Mouse (Mus musculus) midbrain, embryonic 13.5 days (tissue): ENCODE data around the gene Krtap5-4. TPM values are rescaled to one million over a fixed set of nuclear protein-coding genes. Genes with fewer than 3 reads are reported as not detected.
"Not testable (repeated sequence)": the region's sequence is repeated elsewhere in the genome, so short reads cannot be mapped to it uniquely, and the experiment has no call there.

Source experiments
- ATAC-seq: fragments of 200-750 bp; cut with Nextera tagmentation; 2 replicates; pipeline ENCODE4 v1.8.0; 2017; ENCODE audit warnings: mild to moderate bottlenecking, moderate TSS enrichment, moderate library complexity
- H3K27ac ChIP-seq: fragments of 300-500 bp; sonication (generic); 2 replicates; pipeline ENCODE4 v1.5.1; 2015; ENCODE audit warnings: inconsistent platforms, mild to moderate bottlenecking, moderate library complexity
- H3K27me3 ChIP-seq: fragments of 300-500 bp; sonication (generic); 2 replicates; pipeline ENCODE4 v1.6.1; 2015; ENCODE audit warnings: mild to moderate bottlenecking, inconsistent platforms
- H3K36me3 ChIP-seq: fragments of 300-500 bp; sonication (generic); 2 replicates; pipeline ENCODE4 v1.6.1; 2015; ENCODE audit warnings: mild to moderate bottlenecking, inconsistent platforms
- H3K4me1 ChIP-seq: fragments of 300-500 bp; sonication (generic); replicated peaks from 2 replicates; pipeline ENCODE4 v1.6.1; 2015; ENCODE audit warnings: inconsistent platforms
- H3K4me2 ChIP-seq: fragments of 300-500 bp; sonication (generic); replicated peaks from 2 replicates; pipeline ENCODE4 v1.6.1; 2015; ENCODE audit warnings: moderate library complexity, mild to moderate bottlenecking, inconsistent platforms
- H3K4me3 ChIP-seq: fragments of 300-500 bp; sonication (generic); replicated peaks from 2 replicates; pipeline ENCODE4 v1.5.1; 2015; ENCODE audit warnings: mild to moderate bottlenecking, inconsistent platforms
- H3K9ac ChIP-seq: fragments of 300-500 bp; sonication (generic); replicated peaks from 2 replicates; pipeline ENCODE4 v1.6.1; 2015; ENCODE audit warnings: mild to moderate bottlenecking, inconsistent platforms
- H3K9me3 ChIP-seq: fragments of 300-500 bp; sonication (generic); 2 replicates; pipeline ENCODE4 v1.6.1; 2016; ENCODE audit warnings: mild to moderate bottlenecking, inconsistent platforms
- WGBS: fragments of 180-500 bp; shearing (Covaris S2); methylation state at CpG from one replicate; pipeline ENCODE4 v1.1.7; 2015; 5-methylcytosine and 5-hydroxymethylcytosine counted together
- polyA plus RNA-seq: library from polyadenylated mRNA; unstranded; fragments of >200 nt; fragmentation: Nextera tagmentation; extraction: Ambion mirVana; gene quantifications from 2 replicates; pipeline ENCODE4 v1.2.1, GENCODE M21; 2015

The Krtap5-4 gene
- not detected in 2 replicates for polyA plus RNA-seq

- H3K27ac ChIP-seq, result no peak within 1 kb of the TSS
- 59% methylated on average over 3 of the region's 3 CpGs for WGBS
- no peaks in the 10 kb centered on the region for H3K4me1 ChIP-seq
- no peak for ATAC-seq
- H3K36me3 ChIP-seq, result no peaks in the 10 kb centered on the region
- no peak within 1 kb of the TSS for H3K9ac ChIP-seq
- no peaks in the 10 kb centered on the region for H3K9me3 ChIP-seq
- H3K27me3 ChIP-seq, result no peaks in the 10 kb centered on the region
- no peak within 1 kb of the TSS for H3K4me3 ChIP-seq
- H3K4me2 ChIP-seq, result no peak within 1 kb of the TSS
These were observed at the start of gene Krtap5-4 for GRCm38 (mm10) chr7:142303249-142303648. Krtap5-4 (plus strand) TSS chr7:142303549.

GRCm38 (mm10) chr7:142255517-142255916 is 47.8 kb upstream of the Krtap5-4 start:
- Histone ChIP-seq H3K9me3 (no peaks in the 10 kb centered on the region), H3K27ac (no peak overlapping the region), H3K36me3 (no peaks in the 10 kb centered on the region), H3K27me3 (0 out of 2 replicates have a peak, but pooled peaks cover 2% of the 10 kb centered on the region), H3K4me1 (no peaks in the 10 kb centered on the region), H3K4me3 (no peak overlapping the region), H3K9ac (no peak overlapping the region), H3K4me2 (no peak overlapping the region)
- 0 out of 2 replicates have a peak, but pooled peaks have one; percentile 56 for ATAC-seq
- WGBS, result 0% methylated on average over 2 of the region's 2 CpGs

- not testable (repeated sequence) for H3K27me3 ChIP-seq, H3K4me2 ChIP-seq, ATAC-seq, H3K27ac ChIP-seq, H3K36me3 ChIP-seq, H3K4me1 ChIP-seq, H3K9me3 ChIP-seq, H3K9ac ChIP-seq, H3K4me3 ChIP-seq
- 80% methylated on average over 1 of the region's 1 CpGs for WGBS
These were observed 45.1 kb upstream of the Krtap5-4 start, which contains the start of gene Gm2431 for GRCm38 (mm10) chr7:142258254-142258653. Gm2431 (minus strand) TSS chr7:142258354.

- H3K4me3 ChIP-seq, H3K36me3 ChIP-seq, H3K4me1 ChIP-seq, H3K27ac ChIP-seq, H3K9ac ChIP-seq, H3K4me2 ChIP-seq, ATAC-seq, H3K9me3 ChIP-seq, H3K27me3 ChIP-seq: not testable (repeated sequence)
These were observed 29.1 kb upstream of the Krtap5-4 start, which contains the start of gene Gm4559 for GRCm38 (mm10) chr7:142274263-142274662. Gm4559 (minus strand) TSS chr7:142274363.

GRCm38 (mm10) chr7:142278183-142278582 is 25.2 kb upstream of the Krtap5-4 start:
- peak; percentile 45; the same call in 1 of the 2 replicates for ATAC-seq
- H3K27ac ChIP-seq, result not testable (repeated sequence)

GRCm38 (mm10) chr7:142279291-142279690 is 24.1 kb upstream of the Krtap5-4 start:
- not testable (repeated sequence) for H3K36me3 ChIP-seq, H3K4me3 ChIP-seq, H3K9ac ChIP-seq, H3K4me2 ChIP-seq, H3K27ac ChIP-seq, H3K9me3 ChIP-seq, ATAC-seq
- 72% methylated on average over 1 of the region's 1 CpGs for WGBS
- H3K4me1 ChIP-seq, result peaks cover 11% of the 10 kb centered on the region
- H3K27me3 ChIP-seq, result peaks cover 19% of the 10 kb centered on the region

More at GRCm38 (mm10) chr7:142278183-142278582, 25.2 kb upstream of the Krtap5-4 start:
- H3K9ac ChIP-seq, H3K9me3 ChIP-seq, H3K4me2 ChIP-seq, H3K4me1 ChIP-seq, H3K4me3 ChIP-seq, H3K36me3 ChIP-seq: not testable (repeated sequence)
- peaks cover 15% of the 10 kb centered on the region for H3K27me3 ChIP-seq
- WGBS, result 2% methylated on average over 3 of the region's 3 CpGs

- not testable (repeated sequence) for H3K27ac ChIP-seq, H3K4me2 ChIP-seq, H3K36me3 ChIP-seq, H3K9ac ChIP-seq, H3K4me3 ChIP-seq, H3K9me3 ChIP-seq, ATAC-seq
- WGBS, result 23% methylated on average over 2 of the region's 2 CpGs
- H3K4me1 ChIP-seq, result peaks cover 19% of the 10 kb centered on the region
- peaks cover 19% of the 10 kb centered on the region for H3K27me3 ChIP-seq
These were observed 20.5 kb upstream of the Krtap5-4 start for GRCm38 (mm10) chr7:142282847-142283246.

- H3K4me2 ChIP-seq, result peak overlapping the region; percentile 87
- whole genome bisulfite sequencing, result under 1% methylated on average over 38 of the region's 38 CpGs
These were observed 19.2 kb upstream of the Krtap5-4 start for GRCm38 (mm10) chr7:142284023-142284591.

GRCm38 (mm10) chr7:142284615-142285080 is 18.7 kb upstream of the Krtap5-4 start:
- Histone ChIP-seq H3K9ac (peak overlapping the region; percentile 70), H3K4me2 (peak overlapping the region; percentile 87), H3K4me1 (peaks cover 19% of the 10 kb centered on the region), H3K4me3 (peak overlapping the region; percentile 57), H3K36me3 (no peaks in the 10 kb centered on the region), H3K27ac (peak overlapping the region; percentile 71), H3K27me3 (peaks cover 19% of the 10 kb centered on the region), H3K9me3 (no peaks in the 10 kb centered on the region)
- under 1% methylated on average over 19 of the region's 19 CpGs for WGBS
- peak; percentile 88 for ATAC-seq

More at GRCm38 (mm10) chr7:142284023-142284591, 19.2 kb upstream of the Krtap5-4 start:
- Histone ChIP-seq H3K4me3 (peak overlapping the region; percentile 57), H3K9ac (peak overlapping the region; percentile 70), H3K27me3 (peaks cover 19% of the 10 kb centered on the region), H3K9me3 (no peaks in the 10 kb centered on the region), H3K36me3 (no peaks in the 10 kb centered on the region), H3K4me1 (peaks cover 19% of the 10 kb centered on the region), H3K27ac (peak overlapping the region; percentile 71)
- peak; percentile 79 for ATAC-seq

- H3K4me2 ChIP-seq, result peak overlapping the region; percentile 87
- peak; percentile 84 for ATAC-seq
- H3K9ac ChIP-seq, result peak overlapping the region; percentile 53
- H3K4me1 ChIP-seq, result peaks cover 19% of the 10 kb centered on the region
- peak overlapping the region; percentile 71 for H3K27ac ChIP-seq
- H3K9me3 ChIP-seq, result no peaks in the 10 kb centered on the region
- H3K27me3 ChIP-seq, result peaks cover 19% of the 10 kb centered on the region
- peak overlapping the region; percentile 57 for H3K4me3 ChIP-seq
- 21% methylated on average over 23 of the region's 23 CpGs for WGBS
- no peaks in the 10 kb centered on the region for H3K36me3 ChIP-seq
These were observed 18.1 kb upstream of the Krtap5-4 start for GRCm38 (mm10) chr7:142285130-142285835.

GRCm38 (mm10) chr7:142285910-142286612 is 17.3 kb upstream of the Krtap5-4 start:
- H3K4me1 ChIP-seq, result peaks cover 19% of the 10 kb centered on the region
- not testable (repeated sequence) for ATAC-seq, H3K4me3 ChIP-seq, H3K4me2 ChIP-seq, H3K9me3 ChIP-seq, H3K36me3 ChIP-seq, H3K27ac ChIP-seq, H3K9ac ChIP-seq
- H3K27me3 ChIP-seq, result peaks cover 19% of the 10 kb centered on the region
- 86% methylated on average over 9 of the region's 9 CpGs for WGBS

GRCm38 (mm10) chr7:142293851-142294250 is 9.5 kb upstream of the Krtap5-4 start:
- H3K9ac ChIP-seq, H3K9me3 ChIP-seq, H3K4me2 ChIP-seq, H3K27ac ChIP-seq, H3K27me3 ChIP-seq, H3K4me1 ChIP-seq, H3K4me3 ChIP-seq, H3K36me3 ChIP-seq: not testable (repeated sequence)
- WGBS, result 0% methylated on average over 2 of the region's 2 CpGs
- ATAC-seq, result 0 out of 2 replicates have a peak, but pooled peaks have one; percentile 34
